Mouse (Mus musculus): ENCODE results near the gene Mapk13. TPM values are rescaled to one million over a fixed set of nuclear protein-coding genes. Genes with fewer than 3 reads are reported as not detected.

Mapk13 gene
- polyA plus RNA-seq (2012; rRNA removed): 15.2 and 19.5 TPM in 2 replicates

GRCm38 (mm10) chr17:28769121-28769874 is at the start of gene Mapk13:
Gene Mapk13 (plus strand): TSS chr17:28769297.

GRCm38 (mm10) chr17:28725783-28726182 is 43.3 kb upstream of the Mapk13 start, which contains the start of gene AC170998.1:
Gene AC170998.1 (plus strand): TSS chr17:28726083.

DNA sequence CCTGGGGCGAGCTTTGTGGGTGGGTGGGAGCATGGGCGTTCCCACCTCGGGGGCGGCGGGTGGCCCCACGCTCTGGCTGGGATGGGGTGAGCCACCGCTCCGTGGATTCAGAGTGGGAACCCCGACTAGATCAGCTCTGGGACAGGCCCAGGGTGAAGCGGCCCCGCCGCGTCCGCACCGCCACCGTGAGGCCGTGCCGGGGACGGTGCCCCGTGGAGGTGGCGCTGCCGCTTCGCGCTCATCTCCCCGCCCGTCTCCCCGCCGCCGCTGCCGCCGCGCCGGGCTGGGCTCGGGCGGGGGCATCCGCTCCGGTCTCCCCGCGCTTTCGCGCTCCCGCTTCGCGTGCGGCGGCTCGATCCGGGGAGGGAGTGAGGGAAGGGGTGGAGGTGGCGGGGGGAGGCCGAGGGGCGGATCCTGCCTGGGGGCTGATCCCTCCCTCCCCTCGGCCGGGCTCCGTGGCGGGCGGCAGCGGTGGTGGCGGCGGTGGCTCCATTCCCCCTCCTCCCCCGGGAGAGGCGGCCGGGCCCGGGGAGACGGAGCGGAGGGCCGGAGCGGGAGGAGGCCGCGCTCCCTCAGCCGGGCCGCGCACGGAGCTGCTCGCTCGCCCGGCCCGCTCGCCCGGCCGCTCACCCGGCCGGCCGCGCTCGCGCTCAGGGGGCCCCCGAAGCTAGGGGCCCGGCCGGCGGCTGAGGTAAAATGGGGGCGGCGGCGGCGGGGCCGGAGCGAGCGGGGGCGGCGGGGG is 31.7 kb downstream of the Mapk13 start, which contains the start of gene Brpf3:
Brpf3 (plus strand) TSS at position 420 of the 742 bp plus-strand sequence.

Other genes with a start within 250 kb of the Mapk13 start
- gene Armc12, start 238.5 kb upstream of the Mapk13 start, polyA plus RNA-seq (2012; rRNA removed): 0.08 and 0.12 TPM in 2 replicates
- gene Clpsl2, start 219.9 kb upstream of the Mapk13 start, polyA plus RNA-seq (2012; rRNA removed): not detected in 2 replicates
- 0.42 and 11.9 TPM in 2 replicates for gene Clps, start 208.5 kb upstream of the Mapk13 start, polyA plus RNA-seq (2012; rRNA removed)
- gene Lhfpl5, start 193.7 kb upstream of the Mapk13 start, polyA plus RNA-seq (2012; rRNA removed): not detected in 2 replicates
- gene Srpk1, start 146.6 kb upstream of the Mapk13 start, polyA plus RNA-seq (2012; rRNA removed): 11.8 and 14.0 TPM in 2 replicates
- 0.60 and 0.66 TPM in 2 replicates for gene Slc26a8, start 79.1 kb upstream of the Mapk13 start, polyA plus RNA-seq (2012; rRNA removed)
- 41.7 and 50.1 TPM in 2 replicates for gene Mapk14, start 78.0 kb upstream of the Mapk13 start, polyA plus RNA-seq (2012; rRNA removed)
- 0.17 and 0.30 TPM in 2 replicates for gene AC170998.1, start 43.2 kb upstream of the Mapk13 start, polyA plus RNA-seq (2012; rRNA removed)
- gene Brpf3, start 31.8 kb downstream of the Mapk13 start, polyA plus RNA-seq (2012; rRNA removed): 48.5 and 53.0 TPM in 2 replicates
- 0.14 and 0.17 TPM in 2 replicates for gene Pnpla1, start 89.1 kb downstream of the Mapk13 start, polyA plus RNA-seq (2012; rRNA removed)
- 0.09 and 0.20 TPM in 2 replicates for gene 4930539E08Rik, start 146.0 kb downstream of the Mapk13 start, polyA plus RNA-seq (2012; rRNA removed)
- gene Pxt1, start 174.5 kb downstream of the Mapk13 start, polyA plus RNA-seq (2012; rRNA removed): 0.28 and 0.36 TPM in 2 replicates
- gene Kctd20, start 182.7 kb downstream of the Mapk13 start, polyA plus RNA-seq (2012; rRNA removed): 28.3 and 28.9 TPM in 2 replicates
- 31.9 and 34.3 TPM in 2 replicates for gene Stk38, start 238.7 kb downstream of the Mapk13 start, polyA plus RNA-seq (2012; rRNA removed)